Mouse (Mus musculus) liver, embryonic 12.5 days (tissue): ENCODE measurements at regions not wholly inside any gene's neighbourhood (a gene's known extent, or its start where the extent isn't known, plus 50 kb on each side); places are given as distances from the start of the nearest gene placed in this dataset.

ENCODE experiments used
- ATAC-seq: fragments of 200-750 bp; cut with Nextera tagmentation; 2 replicates; pipeline ENCODE4 v1.8.0; 2017; ENCODE audit warnings: moderate number of reproducible peaks, mild to moderate bottlenecking, moderate library complexity
- H3K27ac ChIP-seq: fragments of 300-500 bp; sonication (generic); 2 replicates; pipeline ENCODE4 v1.5.1; 2016; ENCODE audit warnings: mild to moderate bottlenecking
- H3K27me3 ChIP-seq: fragments of 300-500 bp; sonication (generic); replicated peaks from 2 replicates; pipeline ENCODE4 v1.6.1; 2016; ENCODE audit warnings: mild to moderate bottlenecking, moderate library complexity
- H3K36me3 ChIP-seq: fragments of 300-500 bp; sonication (generic); 2 replicates; pipeline ENCODE4 v1.6.1; 2016; ENCODE audit warnings: mild to moderate bottlenecking, moderate library complexity
- H3K4me1 ChIP-seq: fragments of 300-500 bp; sonication (generic); 2 replicates; pipeline ENCODE4 v1.6.1; 2016
- H3K4me2 ChIP-seq: fragments of 300-500 bp; sonication (generic); 2 replicates; pipeline ENCODE4 v1.6.1; 2016; ENCODE audit warnings: mild to moderate bottlenecking, moderate library complexity
- H3K4me3 ChIP-seq: fragments of 300-500 bp; sonication (generic); 2 replicates; pipeline ENCODE4 v1.5.1; 2016; ENCODE audit warnings: mild to moderate bottlenecking, moderate library complexity
- H3K9ac ChIP-seq: fragments of 300-500 bp; sonication (generic); 2 replicates; pipeline ENCODE4 v1.6.1; 2016; ENCODE audit warnings: mild to moderate bottlenecking, moderate library complexity
- H3K9me3 ChIP-seq: fragments of 300-500 bp; sonication (generic); replicated peaks from 2 replicates; pipeline ENCODE4 v1.6.1; 2016; ENCODE audit warnings: mild to moderate bottlenecking, moderate library complexity
- WGBS: fragments of 180-500 bp; shearing (Covaris S2); methylation state at CpG from one replicate; pipeline ENCODE4 v1.1.7; 2016; ENCODE audit not compliant: insufficient replicate concordance; 5-methylcytosine and 5-hydroxymethylcytosine counted together

- Histone ChIP-seq H3K9ac (no peak overlapping the region), H3K9me3 (no peaks in the 10 kb centered on the region), H3K27ac (no peak overlapping the region), H3K4me1 (peaks cover 38% of the 10 kb centered on the region), H3K36me3 (no peaks in the 10 kb centered on the region), H3K4me2 (no peak overlapping the region), H3K27me3 (no peaks in the 10 kb centered on the region), H3K4me3 (no peak overlapping the region)
- ATAC-seq = no peak
- 59% methylated on average over 7 of the region's 7 CpGs for WGBS
Measured at GRCm38 (mm10) chr10:21688513-21688912, 95.6 kb downstream of the 1700020N01Rik start.

GRCm38 (mm10) chr10:21689847-21690269 lies 96.9 kb downstream of the 1700020N01Rik start:
- no peaks in the 10 kb centered on the region for H3K9me3 ChIP-seq
- WGBS = 33% methylated on average over 9 of the region's 9 CpGs
- H3K4me2 ChIP-seq = no peak overlapping the region
- no peak overlapping the region for H3K4me3 ChIP-seq
- no peak overlapping the region for H3K9ac ChIP-seq
- H3K4me1 ChIP-seq = peaks cover 38% of the 10 kb centered on the region
- ATAC-seq = no peak
- H3K27ac ChIP-seq = no peak overlapping the region
- no peaks in the 10 kb centered on the region for H3K27me3 ChIP-seq
- no peaks in the 10 kb centered on the region for H3K36me3 ChIP-seq

GRCm38 (mm10) chr10:21695185-21695584 lies 102.2 kb downstream of the 1700020N01Rik start:
- Histone ChIP-seq H3K9ac (no peak overlapping the region), H3K4me3 (no peak overlapping the region), H3K27ac (no peak overlapping the region), H3K27me3 (no peaks in the 10 kb centered on the region), H3K36me3 (no peaks in the 10 kb centered on the region), H3K4me2 (no peak overlapping the region), H3K4me1 (0 out of 2 replicates have a peak, but pooled peaks cover 5% of the 10 kb centered on the region), H3K9me3 (no peaks in the 10 kb centered on the region)
- 21% methylated on average over 5 of the region's 5 CpGs for WGBS
- ATAC-seq = no peak

GRCm38 (mm10) chr10:21696671-21697070 lies 103.7 kb downstream of the 1700020N01Rik start:
- ATAC-seq = no peak
- 73% methylated on average over 5 of the region's 5 CpGs for WGBS

GRCm38 (mm10) chr10:21701580-21701979 lies 108.6 kb downstream of the 1700020N01Rik start:
- no peak overlapping the region for H3K27ac ChIP-seq
- no peak overlapping the region for H3K4me2 ChIP-seq
- 27% methylated on average over 3 of the region's 3 CpGs for WGBS
- no peaks in the 10 kb centered on the region for H3K9me3 ChIP-seq
- ATAC-seq = no peak
- H3K27me3 ChIP-seq = no peaks in the 10 kb centered on the region
- H3K4me3 ChIP-seq = no peak overlapping the region
- H3K36me3 ChIP-seq = no peaks in the 10 kb centered on the region
- no peak overlapping the region for H3K9ac ChIP-seq
- no peaks in the 10 kb centered on the region for H3K4me1 ChIP-seq

More at GRCm38 (mm10) chr10:21696671-21697070, 103.7 kb downstream of the 1700020N01Rik start:
- H3K27ac ChIP-seq = no peak overlapping the region
- no peaks in the 10 kb centered on the region for H3K36me3 ChIP-seq
- no peaks in the 10 kb centered on the region for H3K27me3 ChIP-seq
- H3K9me3 ChIP-seq = no peaks in the 10 kb centered on the region
- no peak overlapping the region for H3K4me2 ChIP-seq
- no peak overlapping the region for H3K4me3 ChIP-seq
- H3K9ac ChIP-seq = no peak overlapping the region
- no peaks in the 10 kb centered on the region for H3K4me1 ChIP-seq

GRCm38 (mm10) chr10:21702134-21702533 lies 109.2 kb downstream of the 1700020N01Rik start:
- H3K27me3 ChIP-seq = no peaks in the 10 kb centered on the region
- no peak overlapping the region for H3K4me2 ChIP-seq
- 31% methylated on average over 1 of the region's 1 CpGs for WGBS
- H3K36me3 ChIP-seq = no peaks in the 10 kb centered on the region
- ATAC-seq = no peak
- H3K9ac ChIP-seq = no peak overlapping the region
- H3K9me3 ChIP-seq = no peaks in the 10 kb centered on the region
- no peaks in the 10 kb centered on the region for H3K4me1 ChIP-seq
- no peak overlapping the region for H3K27ac ChIP-seq
- no peak overlapping the region for H3K4me3 ChIP-seq

GRCm38 (mm10) chr10:21711866-21712265 lies 118.9 kb downstream of the 1700020N01Rik start:
- WGBS = 43% methylated on average over 7 of the region's 7 CpGs
- no peak for ATAC-seq
- H3K27ac ChIP-seq = no peak overlapping the region

GRCm38 (mm10) chr10:21712828-21713227 lies 119.9 kb downstream of the 1700020N01Rik start:
- Histone ChIP-seq H3K4me1 (no peaks in the 10 kb centered on the region), H3K27me3 (no peaks in the 10 kb centered on the region), H3K4me3 (no peak overlapping the region), H3K9me3 (no peaks in the 10 kb centered on the region), H3K9ac (no peak overlapping the region), H3K36me3 (no peaks in the 10 kb centered on the region), H3K4me2 (no peak overlapping the region), H3K27ac (no peak overlapping the region)
- no peak for ATAC-seq
- WGBS = 72% methylated on average over 3 of the region's 3 CpGs

More at GRCm38 (mm10) chr10:21711866-21712265, 118.9 kb downstream of the 1700020N01Rik start:
- Histone ChIP-seq H3K36me3 (no peaks in the 10 kb centered on the region), H3K9ac (no peak overlapping the region), H3K4me1 (no peaks in the 10 kb centered on the region), H3K9me3 (no peaks in the 10 kb centered on the region), H3K4me3 (no peak overlapping the region), H3K4me2 (no peak overlapping the region), H3K27me3 (no peaks in the 10 kb centered on the region)

- Histone ChIP-seq H3K27me3 (no peaks in the 10 kb centered on the region), H3K4me2 (no peak overlapping the region), H3K4me1 (no peaks in the 10 kb centered on the region), H3K9ac (no peak overlapping the region), H3K4me3 (no peak overlapping the region), H3K9me3 (no peaks in the 10 kb centered on the region), H3K27ac (no peak overlapping the region), H3K36me3 (no peaks in the 10 kb centered on the region)
- WGBS = 75% methylated on average over 3 of the region's 3 CpGs
- no peak for ATAC-seq
Measured at GRCm38 (mm10) chr10:21715436-21715835, 122.5 kb downstream of the 1700020N01Rik start.

GRCm38 (mm10) chr10:21718189-21718588 lies 125.2 kb downstream of the 1700020N01Rik start:
- Histone ChIP-seq H3K36me3 (no peaks in the 10 kb centered on the region), H3K27me3 (no peaks in the 10 kb centered on the region), H3K4me2 (no peak overlapping the region), H3K4me1 (no peaks in the 10 kb centered on the region), H3K9ac (no peak overlapping the region), H3K4me3 (no peak overlapping the region), H3K27ac (no peak overlapping the region), H3K9me3 (no peaks in the 10 kb centered on the region)
- no peak for ATAC-seq
- WGBS = 49% methylated on average over 4 of the region's 4 CpGs

GRCm38 (mm10) chr10:21724351-21724750 lies 131.4 kb downstream of the 1700020N01Rik start:
- no peaks in the 10 kb centered on the region for H3K36me3 ChIP-seq
- no peaks in the 10 kb centered on the region for H3K27me3 ChIP-seq
- 54% methylated on average over 3 of the region's 3 CpGs for WGBS
- no peak for ATAC-seq
- H3K9ac ChIP-seq = no peak overlapping the region
- no peak overlapping the region for H3K4me2 ChIP-seq
- no peaks in the 10 kb centered on the region for H3K9me3 ChIP-seq
- H3K27ac ChIP-seq = no peak overlapping the region
- no peak overlapping the region for H3K4me3 ChIP-seq
- H3K4me1 ChIP-seq = no peaks in the 10 kb centered on the region

GRCm38 (mm10) chr10:21724999-21725398 lies 132.1 kb downstream of the 1700020N01Rik start:
- ATAC-seq = no peak
- H3K9me3 ChIP-seq = no peaks in the 10 kb centered on the region
- H3K4me1 ChIP-seq = no peaks in the 10 kb centered on the region
- H3K4me3 ChIP-seq = no peak overlapping the region
- H3K36me3 ChIP-seq = no peaks in the 10 kb centered on the region
- no peak overlapping the region for H3K9ac ChIP-seq
- H3K27me3 ChIP-seq = no peaks in the 10 kb centered on the region
- WGBS = 57% methylated on average over 3 of the region's 3 CpGs
- H3K27ac ChIP-seq = no peak overlapping the region
- no peak overlapping the region for H3K4me2 ChIP-seq

- H3K9me3 ChIP-seq = no peaks in the 10 kb centered on the region
- ATAC-seq = no peak
- H3K9ac ChIP-seq = no peak overlapping the region
- no peaks in the 10 kb centered on the region for H3K27me3 ChIP-seq
- H3K4me2 ChIP-seq = no peak overlapping the region
- no peak overlapping the region for H3K27ac ChIP-seq
- no peak overlapping the region for H3K4me3 ChIP-seq
- no peaks in the 10 kb centered on the region for H3K4me1 ChIP-seq
- WGBS = 40% methylated on average over 5 of the region's 5 CpGs
- H3K36me3 ChIP-seq = no peaks in the 10 kb centered on the region
Measured at GRCm38 (mm10) chr10:21740256-21740655, 141.7 kb upstream of the Sgk1 start.
